Mouse (Mus musculus) frontal cortex, postnatal 10 days (tissue): ENCODE data around the gene Olfr1512.
A peak's percentile ranks its signal among the peaks of the same experiment; 100 is the strongest.
"Not testable (repeated sequence)": the region's sequence is repeated elsewhere in the genome, so short reads cannot be mapped to it uniquely, and the experiment has no call there.

Experiments used
- DNase-seq, 2 experiments: peaks; one replicate each; pipeline ENCODE4 v3.0.0; 2022; ENCODE audit warnings: low spot score in 2 of 2, mixed read lengths in 1 of 2

The Olfr1512 gene

DNA sequence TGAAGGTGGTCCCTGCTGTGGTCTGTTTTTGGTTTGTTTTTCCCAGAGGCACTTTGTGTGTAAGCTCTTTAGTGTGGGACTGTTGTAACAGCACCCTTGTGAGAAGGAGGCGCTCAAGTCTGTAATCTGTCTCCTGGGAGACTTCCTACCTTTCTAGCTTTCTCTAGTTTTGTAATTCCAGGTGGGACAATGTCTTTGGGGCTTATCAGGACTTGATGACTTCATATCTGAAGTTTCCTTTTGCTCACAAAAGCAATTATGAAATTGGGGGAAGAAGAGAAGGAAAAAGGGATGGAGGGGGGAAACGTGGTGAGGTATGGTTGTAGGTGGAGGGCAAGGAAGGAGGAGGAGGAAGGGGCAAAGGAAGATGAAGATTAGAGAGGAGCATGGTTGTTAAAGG, at the start of gene Olfr1512:
TSS of gene Olfr1512 (minus strand) at position 101 of the 400 bp plus-strand sequence.
- DNase-seq = no peak

DNA sequence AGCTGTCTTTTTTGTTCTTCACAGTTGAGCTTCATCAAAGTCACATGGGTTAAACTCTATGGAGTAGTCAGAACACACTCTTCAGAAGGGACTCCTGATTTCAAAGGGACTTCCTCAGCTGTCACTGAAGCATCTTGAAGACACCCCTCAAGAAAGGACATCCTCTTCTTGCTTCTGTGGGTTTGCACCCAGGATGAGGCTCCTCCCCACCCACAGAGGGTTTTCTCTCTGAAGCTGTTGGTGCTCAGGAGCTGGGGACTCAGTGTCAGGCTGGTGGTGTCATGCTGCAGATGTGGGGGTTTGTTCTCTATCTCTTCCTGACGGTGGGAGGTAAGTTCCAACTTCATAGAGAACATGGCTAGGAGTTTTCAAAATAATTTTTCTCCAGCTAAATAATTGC, 48.7 kb upstream of the Olfr1512 start:
- no peak for DNase-seq

DNA sequence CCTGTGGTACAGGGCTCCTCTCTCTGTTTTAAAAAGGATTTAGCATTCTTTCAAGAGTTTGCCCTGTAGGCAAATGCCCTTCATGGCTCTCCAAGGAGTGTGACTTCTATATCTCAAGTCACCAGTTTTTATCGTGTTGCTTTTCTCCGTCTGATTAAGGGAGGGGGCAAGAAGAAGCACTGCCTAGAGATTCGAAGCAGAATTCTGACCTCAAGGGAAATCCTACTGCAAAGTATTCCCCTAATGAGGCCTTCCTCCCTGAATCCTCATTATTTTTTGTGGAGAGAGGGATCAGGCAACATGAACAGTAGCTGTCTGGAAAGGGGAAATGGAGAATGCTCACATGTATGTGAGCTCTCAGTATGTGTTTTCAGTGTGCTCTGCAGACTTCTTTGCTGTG, 35.3 kb upstream of the Olfr1512 start, which contains the start of gene Olfr1510:
TSS of gene Olfr1510 (minus strand) at position 101 of the 400 bp plus-strand sequence.
- DNase-seq = no peak

DNA sequence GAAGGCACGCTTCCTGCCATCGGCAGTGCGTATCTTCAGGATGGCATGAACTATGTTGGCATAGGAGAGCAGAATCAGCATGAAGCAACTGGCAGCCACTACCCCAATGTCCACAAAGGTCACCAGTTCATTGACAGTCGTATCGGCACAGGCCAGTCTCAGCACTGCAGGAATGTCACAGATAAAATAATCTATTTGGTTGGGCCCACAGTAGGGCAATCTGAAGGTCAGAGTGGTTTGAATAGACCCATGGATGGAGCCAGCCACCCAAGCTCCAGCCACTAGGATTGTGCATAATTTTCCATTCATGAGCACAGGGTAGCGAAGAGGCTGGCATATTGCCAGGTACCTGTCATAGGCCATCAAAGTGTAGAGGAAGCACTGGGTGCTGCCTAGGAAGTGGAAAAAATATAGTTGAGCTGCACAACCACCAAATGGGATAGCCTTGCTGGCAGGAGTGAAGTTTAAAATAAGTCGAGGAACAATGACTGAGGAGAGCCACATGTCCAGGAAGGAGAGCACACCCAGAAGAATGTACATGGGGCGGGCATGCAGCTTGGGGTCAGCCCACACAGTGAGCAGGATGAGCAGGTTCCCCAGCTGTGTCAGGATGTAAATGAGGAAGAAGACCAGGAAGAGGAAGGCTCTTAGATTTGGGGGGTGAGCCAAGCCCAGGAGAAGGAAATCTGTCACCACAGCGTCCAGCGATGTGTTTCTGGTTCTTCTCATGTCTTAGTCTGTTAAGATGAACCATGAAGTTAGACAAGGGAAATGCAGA, 31.4 kb upstream of the Olfr1512 start:
- not testable (repeated sequence) for DNase-seq

DNA sequence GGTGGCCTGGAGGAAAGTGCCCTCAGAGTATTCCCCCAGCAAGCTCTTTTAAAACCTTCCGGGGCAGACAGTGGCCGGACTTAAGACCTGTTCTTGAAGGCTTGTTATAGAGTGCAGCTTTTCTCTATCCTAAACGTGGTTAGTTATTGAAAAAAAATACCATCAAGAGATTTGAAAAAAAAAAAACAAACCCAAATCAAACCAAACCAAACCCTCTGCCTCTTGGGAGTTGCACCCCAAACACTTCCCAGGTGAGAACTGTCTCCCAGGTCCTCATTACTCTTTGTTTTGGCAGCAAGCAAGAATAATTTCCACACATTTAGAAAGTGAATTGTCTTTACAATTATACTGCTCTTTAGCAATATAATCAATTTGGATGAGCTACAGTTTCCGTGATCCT, 18.3 kb upstream of the Olfr1512 start, which contains the start of gene Olfr1511:
TSS of gene Olfr1511 (minus strand) at position 101 of the 400 bp plus-strand sequence.
- DNase-seq = no peak

DNA sequence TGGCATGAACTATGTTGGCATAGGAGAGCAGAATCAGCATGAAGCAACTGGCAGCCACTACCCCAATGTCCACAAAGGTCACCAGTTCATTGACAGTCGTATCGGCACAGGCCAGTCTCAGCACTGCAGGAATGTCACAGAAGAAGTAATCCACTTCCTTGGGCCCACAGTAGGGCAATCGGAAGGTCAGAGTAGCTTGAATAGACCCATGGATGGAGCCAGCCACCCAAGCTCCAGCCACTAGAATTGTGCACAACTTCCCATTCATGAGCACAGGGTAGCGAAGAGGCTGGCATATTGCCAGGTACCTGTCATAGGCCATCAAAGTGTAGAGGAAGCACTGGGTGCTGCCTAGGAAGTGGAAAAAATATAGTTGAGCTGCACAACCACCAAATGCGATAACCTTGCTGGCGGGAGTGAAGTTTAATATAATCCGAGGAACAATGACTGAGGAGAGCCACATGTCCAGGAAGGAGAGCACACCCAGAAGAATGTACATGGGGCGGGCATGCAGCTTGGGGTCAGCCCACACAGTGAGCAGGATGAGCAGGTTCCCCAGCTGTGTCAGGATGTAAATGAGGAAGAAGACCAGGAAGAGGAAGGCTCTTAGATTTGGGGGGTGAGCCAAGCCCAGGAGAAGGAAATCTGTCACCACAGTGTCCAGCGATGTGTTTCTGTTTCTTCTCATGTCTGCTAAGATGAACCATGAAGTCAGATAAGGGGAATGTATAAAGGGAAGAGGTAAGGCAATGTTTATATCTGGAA, 11.3 kb upstream of the Olfr1512 start:
- DNase-seq = not testable (repeated sequence)

DNA sequence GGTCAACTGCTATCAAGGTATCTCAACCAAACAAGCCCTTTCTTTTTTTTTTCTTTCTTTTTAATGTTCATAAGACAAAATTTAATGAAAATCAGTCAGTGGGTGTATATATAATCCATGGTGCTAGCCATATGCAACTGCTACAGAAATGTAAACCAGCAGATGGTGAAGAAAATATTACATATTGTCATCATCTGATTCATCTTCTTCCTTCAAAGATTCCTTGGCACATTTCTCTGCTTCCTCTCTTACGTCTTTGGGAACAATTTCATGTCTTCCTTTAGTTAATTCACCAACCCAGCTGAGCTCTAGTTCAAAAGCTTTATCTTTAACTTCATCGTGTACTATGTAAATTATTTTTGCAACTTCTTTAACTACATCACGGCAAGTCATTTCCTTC, 10.2 kb downstream of the Olfr1512 start:
- DNase-seq = no peak

DNA sequence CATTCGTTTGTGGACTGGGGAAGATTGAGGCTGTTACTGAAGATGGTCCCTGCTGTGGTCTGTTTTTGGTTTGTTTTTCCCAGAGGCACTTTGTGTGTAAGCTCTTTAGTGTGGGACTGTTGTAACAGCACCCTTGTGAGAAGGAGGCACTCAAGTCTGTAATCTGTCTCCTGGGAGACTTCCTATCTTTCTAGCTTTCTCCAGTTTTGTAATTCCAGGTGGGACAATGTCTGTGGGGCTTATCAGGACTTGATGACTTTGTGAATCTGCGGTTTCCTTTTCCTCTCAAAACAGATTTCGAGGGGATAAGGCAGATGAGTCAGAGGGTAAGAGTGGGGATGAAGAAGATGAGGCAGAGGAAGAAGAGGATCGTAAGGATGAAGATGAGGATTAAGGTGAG, 22.7 kb downstream of the Olfr1512 start, which contains the start of gene Olfr1513:
TSS of gene Olfr1513 (minus strand) at position 101 of the 400 bp plus-strand sequence.
- DNase-seq = no peak

DNA sequence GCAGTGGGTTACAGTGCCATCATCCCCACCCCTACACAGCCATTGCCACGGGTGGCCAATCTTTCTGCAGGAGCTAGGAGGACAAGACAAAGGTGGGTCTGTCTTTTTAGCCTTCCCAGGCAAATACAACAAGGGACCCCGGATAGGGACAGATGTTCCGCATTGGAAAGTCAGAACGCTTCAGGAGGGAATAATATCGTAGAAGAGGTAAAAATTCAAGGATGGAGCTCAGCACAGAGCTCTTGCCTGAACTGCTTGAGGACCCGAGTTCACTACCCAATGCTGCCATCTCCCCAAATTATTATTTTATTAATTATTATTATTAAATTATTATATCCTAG, 39.5 kb downstream of the Olfr1512 start:
- DNase-seq = no peak

DNA sequence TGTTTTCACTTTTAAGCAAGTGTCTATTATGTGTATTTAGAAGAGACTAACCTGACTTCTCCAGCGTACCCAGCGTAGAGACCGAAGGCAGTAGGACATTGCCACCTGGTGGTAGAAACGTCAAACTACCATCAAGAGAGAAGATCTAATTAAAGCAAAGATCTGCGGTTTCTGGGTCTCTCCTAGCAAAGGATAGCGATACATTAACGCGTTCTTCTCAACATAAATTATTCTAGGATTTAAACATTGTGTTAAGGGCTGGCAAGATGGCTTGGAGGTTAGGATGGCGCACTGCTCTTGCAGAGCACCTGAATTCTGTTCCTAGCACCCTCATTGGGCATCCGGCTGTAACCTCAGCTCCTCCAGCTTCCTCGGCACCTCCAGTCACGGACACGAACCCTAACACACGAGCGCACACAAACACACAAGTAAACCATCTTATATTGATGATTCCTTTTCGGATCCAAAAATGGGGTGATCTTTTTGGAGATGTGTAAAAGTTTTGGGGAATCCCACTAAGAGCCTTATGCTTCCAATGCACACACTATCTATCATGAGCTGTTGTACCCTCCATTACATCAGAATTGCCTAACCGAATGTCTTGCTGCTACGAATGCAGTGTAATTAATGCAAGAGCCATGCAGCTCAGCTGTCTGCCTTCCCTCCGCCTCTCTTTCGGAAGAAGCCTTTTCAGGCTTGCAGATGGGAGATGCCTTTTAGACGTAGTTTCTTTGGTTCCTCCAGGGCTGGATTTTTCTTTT, 40.0 kb downstream of the Olfr1512 start:
- DNase-seq = peak in 1 of 2 experiments; percentile 59

DNA sequence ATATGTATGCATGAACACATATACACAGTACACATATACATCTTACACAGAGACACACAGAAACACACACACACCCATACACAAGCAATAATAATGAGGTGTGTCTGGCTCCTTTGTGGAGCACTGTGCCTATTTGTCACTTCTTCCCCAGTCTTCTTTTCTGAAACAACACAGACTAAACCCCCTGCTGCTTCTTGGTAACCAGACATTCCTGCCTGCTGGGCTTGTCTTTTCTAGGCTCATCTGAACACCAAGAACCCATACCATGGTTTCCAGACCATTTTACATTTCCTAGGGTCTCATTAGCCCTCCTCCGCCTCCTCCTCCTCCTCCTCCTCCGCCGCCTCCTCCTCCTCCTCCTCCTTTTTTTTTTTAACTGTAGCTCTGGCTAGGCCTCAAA, 46.8 kb downstream of the Olfr1512 start:
- no peak for DNase-seq

DNA sequence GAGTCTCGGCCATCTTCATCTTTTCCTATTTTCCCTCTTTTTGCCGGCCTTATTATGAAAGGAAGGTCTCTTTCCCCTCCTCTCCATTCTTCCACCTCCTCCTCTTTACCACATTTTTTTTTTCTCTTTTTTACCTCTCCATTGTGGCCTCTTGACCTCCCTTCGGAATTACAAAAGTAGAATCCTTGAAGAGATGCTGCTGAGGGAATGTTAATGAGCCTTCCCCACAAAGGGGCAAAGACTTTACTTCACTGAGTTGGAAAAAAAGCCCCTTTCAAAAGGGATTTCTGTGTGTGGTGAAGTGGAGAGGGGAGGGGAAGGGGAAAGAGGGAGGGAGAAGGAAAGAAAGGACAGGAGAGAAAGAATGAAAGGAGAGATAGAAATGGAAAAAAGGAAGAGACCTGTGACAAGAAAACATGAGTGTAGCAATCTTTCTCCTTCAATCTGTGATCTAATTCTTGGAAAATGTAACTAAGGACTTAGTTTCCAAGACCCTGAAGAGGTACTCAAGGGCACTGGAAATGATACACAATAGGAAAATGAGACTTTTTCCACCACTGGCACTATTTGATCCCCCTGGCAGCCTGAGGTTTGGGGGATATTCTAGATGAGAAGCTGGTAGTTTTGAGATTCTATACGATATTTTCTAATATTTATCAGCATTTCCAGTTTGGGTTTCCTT, 47.8 kb downstream of the Olfr1512 start:
- no peak for DNase-seq

DNA sequence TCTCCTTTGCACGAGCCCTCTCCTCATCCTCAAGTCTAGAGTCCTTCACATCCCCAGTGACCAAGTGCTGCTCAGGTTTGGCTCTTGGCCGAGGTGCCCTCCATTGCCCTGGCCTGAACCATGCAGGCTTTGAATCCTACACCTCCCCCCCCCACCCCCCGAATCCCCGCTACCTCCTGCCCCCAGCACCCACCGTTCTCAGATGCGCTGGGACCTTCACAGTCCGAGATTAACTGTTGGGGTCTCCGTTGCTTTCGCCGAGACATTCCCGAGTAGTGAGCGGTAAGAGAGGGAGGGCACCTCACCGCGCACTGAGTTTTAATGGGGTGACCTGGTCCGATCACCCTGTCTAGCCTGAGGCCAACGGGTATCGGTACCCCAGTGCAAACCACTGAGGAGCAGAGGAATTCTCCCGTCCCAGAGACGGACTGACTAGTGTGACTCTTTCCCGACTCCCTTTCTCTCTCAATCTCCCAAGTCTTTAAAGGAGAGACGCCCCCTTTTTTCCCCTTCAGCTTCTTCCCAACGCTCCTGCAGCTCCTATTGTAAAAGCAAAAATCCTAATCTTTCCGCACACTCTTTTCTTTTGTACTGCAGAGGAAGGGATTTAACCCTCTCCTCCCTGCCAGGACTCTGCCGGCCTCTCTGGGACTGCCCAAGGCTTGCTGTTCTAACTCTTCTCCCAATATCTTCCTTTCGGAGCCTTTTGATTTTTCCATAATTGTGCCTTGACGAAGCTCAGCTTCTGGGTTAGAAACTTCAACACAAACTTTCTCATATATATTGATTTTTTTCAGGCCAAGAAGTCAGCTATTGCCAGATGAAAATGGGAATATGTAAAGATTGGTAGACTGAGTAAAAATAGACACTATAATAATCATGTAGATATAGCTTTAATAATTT, 50.8 kb downstream of the Olfr1512 start, which contains the start of gene Sall2:
TSS of gene Sall2 (minus strand) at position 853 of the 903 bp plus-strand sequence.
- no peak for DNase-seq

DNA sequence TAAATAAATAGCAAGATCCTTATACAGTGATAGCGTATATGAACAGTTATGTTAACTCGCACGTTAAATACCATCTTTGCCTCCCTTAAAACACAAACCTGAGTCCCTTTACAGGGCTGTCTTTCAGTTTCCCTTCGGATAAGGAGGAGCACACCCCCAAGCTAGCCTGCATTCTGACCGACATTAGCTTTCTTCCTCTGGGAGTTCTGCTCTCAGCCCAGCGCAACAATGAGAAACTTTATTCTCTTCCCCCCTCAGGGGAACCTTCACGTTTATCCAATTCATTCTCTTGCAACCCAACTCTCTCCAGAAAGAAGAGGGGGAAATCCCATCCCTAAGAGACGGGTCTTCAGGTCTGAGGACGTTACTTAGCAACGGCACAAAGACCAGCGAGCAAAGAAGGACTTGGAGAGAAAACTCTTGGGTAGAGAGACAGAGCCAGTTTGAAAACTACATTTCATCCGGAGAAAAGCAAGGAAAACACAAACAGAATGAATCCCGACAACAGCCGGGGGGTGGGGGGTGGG, 51.5 kb downstream of the Olfr1512 start:
- no peak for DNase-seq

DNA sequence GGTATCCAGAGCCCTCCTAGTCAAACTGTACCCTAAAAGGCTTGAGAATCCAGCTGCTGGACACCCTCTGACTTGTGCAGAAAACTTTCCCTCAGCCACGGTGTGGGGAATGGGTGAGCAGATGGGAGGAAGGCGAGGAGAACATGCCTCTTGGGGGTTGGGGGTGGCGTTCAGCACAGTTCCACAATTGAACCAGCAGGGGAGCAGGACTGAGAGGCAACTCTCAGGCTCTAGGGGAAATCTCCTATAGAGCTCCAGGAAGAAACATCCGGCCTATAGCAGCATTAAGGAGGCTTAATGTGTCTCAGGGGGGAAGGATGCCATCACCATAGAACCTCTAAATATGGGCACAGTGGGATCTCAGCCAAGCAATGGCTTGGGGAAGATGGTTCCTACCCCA, 53.1 kb downstream of the Olfr1512 start:
- DNase-seq = no peak
